Mouse (Mus musculus) neural tube, embryonic 11.5 days (tissue): ENCODE results near the gene Pde4d. TPM values are rescaled to one million over a fixed set of nuclear protein-coding genes. Genes with fewer than 3 reads are reported as not detected.
A peak's percentile ranks its signal among the peaks of the same experiment; 100 is the strongest.

Experiments used
- ATAC-seq: fragments of 200-750 bp; cut with Nextera tagmentation; 2 replicates; pipeline ENCODE4 v1.8.0; 2017; ENCODE audit warnings: moderate number of reproducible peaks, mild to moderate bottlenecking, moderate TSS enrichment, moderate library complexity; ENCODE audit not compliant: insufficient read depth, low FRiP score, low TSS enrichment
- DNase-seq: peaks from one replicate; pipeline ENCODE4 v3.0.0-alpha.2; 2015; ENCODE audit warnings: low spot score
- H3K27ac ChIP-seq: fragments of 300-500 bp; sonication (generic); 2 replicates; pipeline ENCODE4 v1.5.1; 2014; ENCODE audit warnings: low read depth, mild to moderate bottlenecking, low read length
- H3K27me3 ChIP-seq: fragments of 300-500 bp; sonication (generic); 2 replicates; pipeline ENCODE4 v1.6.1; 2014; ENCODE audit warnings: mild to moderate bottlenecking, low read length, mixed read lengths; ENCODE audit not compliant: control insufficient read depth, insufficient read depth
- H3K36me3 ChIP-seq: fragments of 300-500 bp; sonication (generic); 2 replicates; pipeline ENCODE4 v1.6.1; 2014; ENCODE audit warnings: mild to moderate bottlenecking, low read length, moderate library complexity, mixed read lengths; ENCODE audit not compliant: control insufficient read depth, insufficient read depth
- H3K4me1 ChIP-seq: fragments of 300-500 bp; sonication (generic); 2 replicates; pipeline ENCODE4 v1.6.1; 2014; ENCODE audit warnings: low read length, mixed read lengths; ENCODE audit not compliant: control insufficient read depth, insufficient read depth
- H3K4me2 ChIP-seq: fragments of 300-500 bp; sonication (generic); 2 replicates; pipeline ENCODE4 v1.6.1; 2014; ENCODE audit warnings: low read depth, mild to moderate bottlenecking, moderate library complexity
- H3K4me3 ChIP-seq: fragments of 300-500 bp; sonication (generic); 2 replicates; pipeline ENCODE4 v1.5.1; 2014; ENCODE audit warnings: low read depth, low read length
- H3K9ac ChIP-seq: fragments of 300-500 bp; sonication (generic); 2 replicates; pipeline ENCODE4 v1.6.1; 2014; ENCODE audit warnings: mild to moderate bottlenecking, low read length
- H3K9me3 ChIP-seq: fragments of 300-500 bp; sonication (generic); 2 replicates; pipeline ENCODE4 v1.6.1; 2016; ENCODE audit warnings: low read length; ENCODE audit not compliant: control insufficient read depth
- WGBS: fragments of 180-500 bp; shearing (Covaris S2); extraction: QIAGEN DNeasy Blood & Tissue Kit; methylation state at CpG from one replicate; pipeline ENCODE4 v1.1.7; 2014; 5-methylcytosine and 5-hydroxymethylcytosine counted together
- polyA plus RNA-seq: library from polyadenylated mRNA; unstranded; fragments of >200 nt; fragmentation: Nextera tagmentation; extraction: Ambion mirVana; gene quantifications from 2 replicates; pipeline ENCODE4 v1.2.1, GENCODE M21; 2014

The Pde4d gene
- polyA plus RNA-seq, 1 experiment from 2014 or later: 11.1 TPM

- 60% methylated on average over 3 of the region's 3 CpGs for WGBS
- H3K36me3 ChIP-seq: no peaks in the 10 kb centered on the region
- no peak overlapping the region for H3K4me2 ChIP-seq
- H3K27ac ChIP-seq: no peak overlapping the region
- DNase-seq (no peak), ATAC-seq (no peak)
- H3K9ac ChIP-seq: no peak overlapping the region
- no peaks in the 10 kb centered on the region for H3K27me3 ChIP-seq
- H3K9me3 ChIP-seq: no peaks in the 10 kb centered on the region
- no peaks in the 10 kb centered on the region for H3K4me1 ChIP-seq
- H3K4me3 ChIP-seq: no peak overlapping the region
Observed at GRCm38 (mm10) chr13:109268253-109268652, 818.5 kb downstream of the Pde4d start.

- Histone ChIP-seq H3K4me2 (no peak overlapping the region), H3K27ac (no peak overlapping the region), H3K4me3 (no peak overlapping the region), H3K9ac (no peak overlapping the region), H3K9me3 (no peaks in the 10 kb centered on the region), H3K36me3 (no peaks in the 10 kb centered on the region), H3K27me3 (no peaks in the 10 kb centered on the region), H3K4me1 (no peaks in the 10 kb centered on the region)
- 98% methylated on average over 4 of the region's 4 CpGs for WGBS
- DNase-seq: no peak
- no peak for ATAC-seq
Observed at GRCm38 (mm10) chr13:109268659-109269322, 819.0 kb downstream of the Pde4d start.

GRCm38 (mm10) chr13:109274869-109275268 lies 825.1 kb downstream of the Pde4d start:
- 89% methylated on average over 10 of the region's 10 CpGs for WGBS
- Histone ChIP-seq H3K27ac (no peak overlapping the region), H3K36me3 (no peaks in the 10 kb centered on the region), H3K4me2 (no peak overlapping the region), H3K9ac (no peak overlapping the region), H3K4me1 (no peaks in the 10 kb centered on the region), H3K9me3 (no peaks in the 10 kb centered on the region), H3K4me3 (no peak overlapping the region), H3K27me3 (no peaks in the 10 kb centered on the region)
- ATAC-seq: no peak
- no peak for DNase-seq

GRCm38 (mm10) chr13:109277792-109278191 lies 828.0 kb downstream of the Pde4d start:
- H3K9me3 ChIP-seq: no peaks in the 10 kb centered on the region
- no peak overlapping the region for H3K9ac ChIP-seq
- 62% methylated on average over 7 of the region's 7 CpGs for WGBS
- H3K4me3 ChIP-seq: no peak overlapping the region
- H3K27me3 ChIP-seq: no peaks in the 10 kb centered on the region
- H3K27ac ChIP-seq: no peak overlapping the region
- no peak for ATAC-seq
- no peak overlapping the region for H3K4me2 ChIP-seq
- H3K4me1 ChIP-seq: no peaks in the 10 kb centered on the region
- H3K36me3 ChIP-seq: no peaks in the 10 kb centered on the region
- no peak for DNase-seq

GRCm38 (mm10) chr13:109278504-109278912 lies 828.8 kb downstream of the Pde4d start:
- no peak overlapping the region for H3K4me2 ChIP-seq
- no peak overlapping the region for H3K9ac ChIP-seq
- H3K27ac ChIP-seq: no peak overlapping the region
- H3K9me3 ChIP-seq: no peaks in the 10 kb centered on the region
- 62% methylated on average over 10 of the region's 10 CpGs for WGBS
- DNase-seq (peak; percentile 14), ATAC-seq (no peak)
- no peak overlapping the region for H3K4me3 ChIP-seq
- no peaks in the 10 kb centered on the region for H3K4me1 ChIP-seq
- H3K27me3 ChIP-seq: no peaks in the 10 kb centered on the region
- no peaks in the 10 kb centered on the region for H3K36me3 ChIP-seq

GRCm38 (mm10) chr13:109279211-109279610 lies 829.5 kb downstream of the Pde4d start:
- no peaks in the 10 kb centered on the region for H3K36me3 ChIP-seq
- no peak overlapping the region for H3K9ac ChIP-seq
- DNase-seq (no peak), ATAC-seq (no peak)
- H3K4me2 ChIP-seq: no peak overlapping the region
- H3K4me1 ChIP-seq: no peaks in the 10 kb centered on the region
- H3K27ac ChIP-seq: no peak overlapping the region
- no peaks in the 10 kb centered on the region for H3K27me3 ChIP-seq
- no peak overlapping the region for H3K4me3 ChIP-seq
- WGBS: 73% methylated on average over 6 of the region's 6 CpGs
- no peaks in the 10 kb centered on the region for H3K9me3 ChIP-seq

GRCm38 (mm10) chr13:109280433-109280832 lies 830.7 kb downstream of the Pde4d start:
- Histone ChIP-seq H3K36me3 (no peaks in the 10 kb centered on the region), H3K9ac (no peak overlapping the region), H3K4me2 (no peak overlapping the region), H3K4me1 (no peaks in the 10 kb centered on the region), H3K9me3 (no peaks in the 10 kb centered on the region), H3K27me3 (no peaks in the 10 kb centered on the region), H3K4me3 (no peak overlapping the region), H3K27ac (no peak overlapping the region)
- 93% methylated on average over 5 of the region's 5 CpGs for WGBS
- no peak for ATAC-seq
- DNase-seq: no peak

GRCm38 (mm10) chr13:109287465-109287864 lies 837.7 kb downstream of the Pde4d start:
- WGBS: 89% methylated on average over 6 of the region's 6 CpGs
- Histone ChIP-seq H3K27ac (no peak overlapping the region), H3K27me3 (no peaks in the 10 kb centered on the region), H3K4me1 (no peaks in the 10 kb centered on the region), H3K4me2 (no peak overlapping the region), H3K4me3 (no peak overlapping the region), H3K36me3 (no peaks in the 10 kb centered on the region), H3K9ac (no peak overlapping the region), H3K9me3 (no peaks in the 10 kb centered on the region)
- no peak for ATAC-seq
- DNase-seq: no peak

- Histone ChIP-seq H3K27ac (no peak overlapping the region), H3K9me3 (no peaks in the 10 kb centered on the region), H3K36me3 (no peaks in the 10 kb centered on the region), H3K27me3 (no peaks in the 10 kb centered on the region), H3K9ac (no peak overlapping the region), H3K4me1 (no peaks in the 10 kb centered on the region), H3K4me2 (no peak overlapping the region), H3K4me3 (no peak overlapping the region)
- no peak for DNase-seq
- no peak for ATAC-seq
- WGBS: 22% methylated on average over 4 of the region's 4 CpGs
Observed at GRCm38 (mm10) chr13:109290922-109291321, 841.2 kb downstream of the Pde4d start.
